Mouse (Mus musculus) frontal cortex, postnatal 14 days (tissue): ENCODE data around the gene Gjc2.

ENCODE experiments used
- DNase-seq, 2 experiments: peaks; one replicate each; pipeline ENCODE4 v3.0.0; 2022; ENCODE audit warnings: low spot score in 2 of 2

Gjc2 gene

GRCm38 (mm10) chr11:59208153-59208831 is 25.3 kb upstream of the Gjc2 start, which contains the start of gene 2310033P09Rik:
TSS of gene 2310033P09Rik (plus strand) at chr11:59208321.
- DNase-seq: peak; percentile 93 to 94

DNA sequence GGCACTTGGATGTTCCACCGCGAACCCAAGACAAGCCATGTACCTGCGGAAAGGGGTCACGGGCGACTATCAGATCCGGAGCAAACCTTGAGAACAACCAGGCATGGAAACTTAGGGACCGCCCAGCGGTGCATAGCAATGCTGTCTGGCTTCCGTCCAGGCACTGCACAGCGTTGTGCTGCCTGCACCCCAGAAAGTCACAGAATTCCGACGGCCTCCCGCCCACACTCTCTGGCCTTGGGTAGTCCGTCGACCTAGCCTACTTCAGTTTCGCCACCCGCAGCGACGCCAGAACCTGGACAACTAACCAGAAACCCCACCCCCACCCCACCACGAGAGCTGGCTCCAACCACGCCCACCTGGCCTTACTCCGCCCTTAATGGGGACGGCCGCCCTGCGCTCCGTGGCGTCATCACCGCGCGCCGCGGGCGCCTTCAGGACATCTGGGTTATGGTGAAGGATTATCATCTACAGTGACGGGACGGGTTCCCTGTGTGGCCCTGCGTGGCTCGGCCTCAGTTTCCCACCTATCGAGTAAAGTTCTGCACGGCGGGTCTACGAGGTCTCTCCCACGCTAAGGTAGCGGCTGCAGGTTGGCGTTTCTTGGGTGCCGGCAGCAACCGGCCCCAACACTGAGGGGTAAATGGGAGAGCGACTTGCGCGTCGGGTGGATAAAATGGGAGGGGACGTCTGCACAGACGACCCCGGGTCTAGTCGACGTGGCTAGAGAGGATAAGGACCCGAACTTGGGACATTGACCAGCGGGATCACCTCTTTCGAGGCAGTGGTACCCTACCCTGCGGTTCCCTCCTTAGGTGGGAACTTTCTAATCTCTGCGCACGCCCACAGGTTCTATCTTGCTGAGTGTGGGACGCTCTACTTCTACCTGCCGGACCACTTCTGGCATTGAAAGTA is 19.3 kb upstream of the Gjc2 start, which contains the start of gene Mrpl55:
Gene Mrpl55 (plus strand): TSS at position 406 of the 915 bp plus-strand sequence.
- DNase-seq: peak; percentile 82 to 86

- no peak for DNase-seq
Measured at GRCm38 (mm10) chr11:59201216-59202002, 18.4 kb upstream of the Gjc2 start.

GRCm38 (mm10) chr11:59196230-59196629 is 13.2 kb upstream of the Gjc2 start:
- no peak for DNase-seq

DNA sequence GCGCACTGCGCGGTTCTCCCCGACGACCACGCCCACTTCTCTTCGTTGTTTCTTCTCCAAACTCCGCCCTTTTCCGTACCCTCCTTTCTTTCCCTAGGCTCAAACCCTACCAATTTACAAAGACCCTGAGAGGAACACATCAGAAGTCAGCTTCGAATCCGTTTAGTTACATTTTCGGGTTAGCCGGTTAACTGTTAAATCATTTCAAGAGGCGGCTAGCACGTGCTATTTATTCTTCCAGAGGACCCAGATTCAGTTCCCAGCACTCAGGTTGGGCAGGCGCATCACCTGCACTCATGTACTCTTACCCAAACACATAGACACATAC is 9.0 kb upstream of the Gjc2 start, which contains the start of gene Guk1:
Gene Guk1 (minus strand): TSS at position 154 of the 328 bp plus-strand sequence.
- no peak for DNase-seq

- DNase-seq: peak; percentile 86 to 87
Measured at GRCm38 (mm10) chr11:59191231-59192058, 8.4 kb upstream of the Gjc2 start.

GRCm38 (mm10) chr11:59187706-59188105 is 4.7 kb upstream of the Gjc2 start:
- DNase-seq: no peak

DNA sequence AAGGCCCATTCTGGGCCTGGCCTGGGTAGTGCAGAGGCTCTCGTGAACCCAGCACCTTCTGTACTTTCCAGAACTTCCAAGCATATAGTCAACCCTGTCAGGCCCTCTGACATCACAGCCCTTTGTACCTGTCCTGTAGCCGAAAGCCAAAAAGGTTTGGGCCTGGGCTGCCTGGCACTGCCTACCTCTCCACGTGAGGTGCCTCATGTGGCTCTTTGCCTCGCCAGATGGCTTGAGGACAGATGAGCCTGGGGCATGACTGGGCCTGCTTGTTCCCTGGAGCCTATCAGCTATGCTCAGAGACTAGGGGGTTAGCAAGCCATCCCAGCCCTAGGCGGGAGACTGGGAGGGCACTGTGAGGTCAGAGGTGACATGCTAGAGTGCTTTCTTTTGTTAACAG is 2.5 kb upstream of the Gjc2 start:
- no peak for DNase-seq

DNA sequence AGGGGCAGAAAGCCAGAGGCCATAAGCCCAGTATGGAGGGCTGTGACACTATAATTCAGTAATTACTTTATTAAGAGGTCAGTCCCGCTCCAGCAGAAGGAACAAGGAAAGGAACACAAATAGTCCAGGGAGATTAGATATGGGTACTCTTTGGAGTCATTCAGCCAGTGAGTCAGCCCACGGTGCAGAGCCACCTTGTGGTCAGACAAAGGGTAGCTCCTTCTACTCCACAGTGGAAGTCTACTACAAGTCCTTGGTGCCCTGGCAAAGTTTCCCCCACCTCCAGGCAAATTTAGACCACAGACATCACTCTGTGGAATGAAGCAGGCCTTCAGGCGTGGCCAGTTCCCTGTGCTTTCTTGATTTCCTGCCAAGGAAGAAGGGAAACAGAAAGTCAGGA is 808 bp upstream of the Gjc2 start:
- peak in 1 of 2 experiments; percentile 48 for DNase-seq

GRCm38 (mm10) chr11:59176921-59177320 is 6.1 kb downstream of the Gjc2 start:
- no peak for DNase-seq

DNA sequence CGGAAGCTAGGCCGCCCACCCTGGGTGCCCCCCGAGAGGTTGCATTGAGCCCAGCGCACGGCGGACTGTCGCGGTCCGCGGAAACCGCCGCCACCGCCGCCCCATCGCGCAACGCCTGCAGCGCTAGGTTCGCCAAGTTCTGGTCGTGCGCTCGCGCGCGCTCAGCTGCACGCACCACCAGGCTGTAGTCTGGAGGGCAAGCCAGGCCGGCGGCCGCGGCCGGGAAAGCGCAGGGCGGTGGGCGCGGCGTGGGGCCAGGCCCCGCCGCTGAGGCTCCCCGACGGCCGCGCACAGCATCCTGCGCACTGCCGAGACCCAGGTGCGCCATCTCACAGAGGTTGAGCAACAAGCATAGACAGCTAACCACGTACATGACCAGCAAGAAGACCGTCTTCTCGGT is 6.5 kb downstream of the Gjc2 start:
- no peak for DNase-seq

GRCm38 (mm10) chr11:59174189-59174838 is 8.7 kb downstream of the Gjc2 start:
- DNase-seq: no peak

DNA sequence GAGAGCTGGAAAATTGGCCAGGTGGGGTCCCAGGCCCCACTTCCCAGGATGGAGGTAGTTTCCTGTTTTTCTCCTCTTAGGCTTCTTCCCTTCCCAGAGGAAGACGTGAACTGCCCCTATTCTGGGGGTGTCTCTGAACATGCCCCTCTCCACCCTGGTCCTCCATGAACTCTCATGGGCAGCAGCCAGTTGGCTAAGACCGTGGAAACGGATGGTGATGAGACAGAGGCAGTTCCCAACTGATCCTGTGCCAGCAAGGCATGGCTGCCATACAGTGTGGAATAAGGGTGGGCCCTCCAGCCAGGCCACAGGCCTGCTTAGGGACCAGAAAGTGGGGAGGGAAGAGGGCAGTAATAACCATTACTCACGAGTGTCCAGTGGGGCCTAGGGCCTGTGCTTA is 12.5 kb downstream of the Gjc2 start:
- no peak for DNase-seq

DNA sequence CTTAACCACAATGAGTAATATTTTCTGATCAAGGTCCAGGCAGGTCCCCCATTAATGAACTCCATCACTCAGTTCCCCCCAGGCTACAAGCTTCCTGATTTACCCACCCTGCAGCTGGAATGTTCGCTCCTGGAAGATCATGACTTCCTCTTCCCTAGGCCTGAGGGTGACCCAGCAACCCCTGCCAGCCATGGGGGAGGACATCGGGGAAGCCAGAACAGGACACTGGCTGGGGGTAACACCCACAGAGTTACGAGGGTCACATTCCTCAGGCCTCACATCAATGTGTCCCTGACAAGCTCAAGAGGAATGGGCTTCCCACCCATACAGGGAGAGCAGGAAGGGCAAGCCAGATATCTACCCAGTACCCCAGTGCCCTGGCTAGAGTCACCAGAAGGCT is 13.2 kb downstream of the Gjc2 start:
- DNase-seq: no peak

DNA sequence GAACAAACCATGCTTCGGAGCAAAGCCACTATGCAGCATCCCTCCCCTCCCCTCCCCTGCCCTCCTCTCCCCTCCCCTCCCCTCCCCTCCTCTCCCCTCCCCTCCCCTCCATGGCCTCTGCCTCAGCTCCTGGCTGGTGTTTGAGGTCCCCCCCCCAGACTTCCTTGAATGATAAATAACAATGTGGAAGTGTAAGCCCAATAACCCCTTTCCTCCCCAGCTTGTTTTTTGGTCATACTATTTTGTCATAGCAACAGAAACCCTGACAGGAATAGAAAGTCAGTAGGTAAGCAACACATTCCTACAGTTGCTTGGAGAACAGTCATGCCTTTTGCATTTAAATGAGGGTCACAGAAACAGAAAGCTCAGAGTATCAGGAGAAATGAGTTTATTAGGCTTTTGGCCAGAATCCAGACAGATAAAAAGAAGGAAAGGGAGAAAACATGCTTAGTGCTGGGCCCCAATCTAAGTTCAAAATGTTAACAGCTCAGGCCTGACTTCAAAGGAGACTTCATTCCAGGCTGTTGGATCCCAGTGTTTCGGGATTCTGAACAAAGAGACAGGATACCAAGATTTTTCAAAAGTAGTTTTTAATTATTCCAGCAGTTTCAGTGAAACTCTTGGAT is 17.3 kb downstream of the Gjc2 start:
- no peak for DNase-seq

DNA sequence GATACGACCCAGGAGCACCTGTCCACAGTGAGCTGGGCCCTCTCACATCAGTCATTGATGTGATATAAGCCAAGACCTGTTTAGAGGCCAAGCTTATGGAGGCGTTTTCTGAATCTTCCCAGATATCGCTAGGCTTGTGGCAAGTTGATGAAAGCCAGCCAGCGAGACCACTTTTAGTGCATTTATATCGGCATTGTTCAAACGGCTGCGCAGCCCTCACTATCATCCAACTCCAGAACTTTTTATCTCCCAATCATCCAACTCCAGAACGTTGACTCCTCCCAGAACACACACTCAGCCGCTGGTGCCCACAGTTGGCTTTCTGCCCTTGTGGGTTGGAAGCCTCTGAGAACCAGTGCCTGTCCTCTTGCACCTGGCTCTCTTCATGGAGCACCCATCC is 18.6 kb downstream of the Gjc2 start:
- DNase-seq: no peak

DNA sequence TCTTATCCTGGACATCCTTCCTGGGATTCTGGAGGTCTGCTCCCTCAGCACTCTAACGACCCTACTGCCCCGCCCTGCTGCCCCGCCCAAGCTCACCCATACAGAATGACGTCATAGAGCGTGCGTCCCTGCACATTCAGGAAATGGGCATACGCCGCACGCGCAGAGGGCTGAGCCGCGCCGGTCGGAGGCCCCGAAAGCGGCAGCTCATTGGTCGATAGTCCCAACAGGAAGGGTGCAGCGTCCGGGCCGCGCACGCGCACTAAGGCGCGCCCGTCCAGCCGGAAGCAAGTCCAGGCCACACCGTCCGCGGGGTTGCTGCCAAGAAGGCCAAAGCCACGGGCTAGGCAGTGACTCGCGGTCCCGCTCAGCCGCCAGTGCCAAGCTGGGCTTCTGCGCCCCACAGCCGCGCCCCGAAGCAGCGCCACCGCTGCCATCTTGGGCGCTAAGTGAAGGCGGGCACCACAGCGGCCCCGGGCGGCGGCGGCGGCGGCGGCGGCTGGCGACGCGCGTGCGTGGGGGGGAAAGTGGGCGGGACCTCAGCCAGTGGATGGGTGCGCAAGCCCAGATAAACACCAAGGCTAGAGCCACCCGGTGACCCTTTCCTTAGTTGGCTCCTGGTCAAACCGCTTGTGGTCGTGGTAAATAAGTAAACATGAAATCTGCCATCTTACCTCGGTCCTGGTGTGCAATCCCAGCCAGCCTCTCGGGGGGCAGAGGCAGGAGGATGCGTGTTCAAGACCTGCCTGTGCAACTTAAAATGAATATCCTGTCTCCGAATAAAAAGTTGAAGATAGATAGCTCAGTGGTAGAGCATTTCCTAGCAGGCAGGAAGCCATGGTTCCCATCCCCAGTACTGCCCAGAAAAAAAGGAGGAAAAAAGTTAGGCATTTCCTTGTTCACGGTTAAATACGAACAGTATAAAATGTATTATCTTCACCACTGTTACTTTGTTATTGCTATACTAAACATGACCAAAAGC is 19.5 kb downstream of the Gjc2 start, which contains the start of gene Iba57:
Gene Iba57 (minus strand): TSS at position 485 of the 982 bp plus-strand sequence.
- DNase-seq: peak; percentile 97 to 99

DNA sequence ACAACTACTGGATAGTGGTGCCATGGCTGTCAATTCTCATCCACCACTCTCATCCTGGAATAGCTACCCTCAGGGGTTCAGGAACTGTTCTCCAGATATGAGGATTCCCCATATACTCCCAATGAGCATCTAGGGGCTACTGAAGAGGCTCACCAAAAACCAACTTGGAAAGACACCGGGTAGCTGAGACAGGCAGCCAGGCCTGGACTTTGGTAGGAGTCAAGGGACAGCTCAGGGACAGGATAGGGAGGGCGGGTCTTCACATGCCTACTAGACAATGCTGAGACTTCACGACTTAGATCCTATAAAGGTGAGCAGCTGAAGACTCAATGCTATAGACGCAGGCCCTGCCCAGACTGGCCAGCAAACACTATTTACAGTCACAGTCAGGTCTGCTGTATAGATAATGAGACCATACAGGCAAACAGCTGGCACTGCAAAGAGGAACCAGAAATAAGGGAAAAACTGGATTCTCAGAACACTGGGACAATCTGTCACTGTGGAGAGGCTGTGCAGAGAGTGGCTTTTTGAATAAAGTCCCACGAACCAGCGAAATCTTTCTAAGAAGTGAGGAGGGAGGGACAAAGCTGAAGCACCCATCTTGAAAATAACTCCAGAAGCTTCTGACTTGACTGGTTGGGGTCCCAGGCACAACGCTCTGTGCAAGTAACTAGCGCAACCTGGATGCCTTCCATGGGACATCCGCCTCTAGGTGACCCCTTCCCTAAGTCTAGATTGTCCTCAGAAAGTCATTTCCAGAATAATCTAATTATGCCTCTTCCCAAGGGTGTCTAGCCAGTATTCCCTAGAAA is 20.4 kb downstream of the Gjc2 start:
- DNase-seq: no peak
